Mouse (Mus musculus): ENCODE measurements around the gene Pdgfb.

- TF ChIP-seq GATA1 (IDR thresholded peaks at IDR 0.05; ENCODE audit: low read length) (no peak), TAL1 (IDR thresholded peaks at IDR 0.05; ENCODE audit: low read length) (no peak)
These were observed 9.3 kb downstream of the Pdgfb start for GRCm38 (mm10) chr15:80005436-80005835.

Data from erythroblast, embryonic 14.5 days (primary cell).